Mouse (Mus musculus): ENCODE data around the gene Pxylp1. TPM values are rescaled to one million over a fixed set of nuclear protein-coding genes. Genes with fewer than 3 reads are reported as not detected.

Gene Pxylp1
- polyA plus RNA-seq, 1 experiment, result 1.2 TPM

DNA sequence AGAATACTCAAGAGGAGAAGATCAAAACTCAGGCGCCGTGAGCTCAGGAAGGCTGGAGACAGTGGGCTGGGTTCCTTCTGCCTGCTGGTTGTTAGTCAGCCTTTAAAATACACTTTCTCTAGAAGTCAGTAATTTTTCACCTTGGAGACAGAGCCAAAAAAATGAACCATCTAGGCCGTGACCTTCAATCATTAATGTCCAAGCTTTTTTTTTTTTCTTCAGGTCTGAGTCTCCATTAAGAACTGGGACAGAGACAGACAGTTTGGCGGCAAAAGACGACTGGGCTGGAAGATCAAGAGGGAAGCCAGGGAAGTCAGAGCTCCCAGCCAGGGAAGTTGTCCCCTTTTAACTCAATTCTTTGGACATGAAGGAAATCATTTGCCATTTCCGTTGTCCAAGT, 10.6 kb downstream of the Pxylp1 start:
- Histone ChIP-seq H3K4me1 (ENCODE audit: control insufficient read depth, insufficient read depth, insufficient read length, low read length) (peaks cover 12% of the 10 kb centered on the region), H3K27ac (replicated peaks; ENCODE audit: low read depth, low read length) (no peak overlapping the region), H3K4me3 (ENCODE audit: insufficient read depth, low read depth, low read length) (no peak overlapping the region)

DNA sequence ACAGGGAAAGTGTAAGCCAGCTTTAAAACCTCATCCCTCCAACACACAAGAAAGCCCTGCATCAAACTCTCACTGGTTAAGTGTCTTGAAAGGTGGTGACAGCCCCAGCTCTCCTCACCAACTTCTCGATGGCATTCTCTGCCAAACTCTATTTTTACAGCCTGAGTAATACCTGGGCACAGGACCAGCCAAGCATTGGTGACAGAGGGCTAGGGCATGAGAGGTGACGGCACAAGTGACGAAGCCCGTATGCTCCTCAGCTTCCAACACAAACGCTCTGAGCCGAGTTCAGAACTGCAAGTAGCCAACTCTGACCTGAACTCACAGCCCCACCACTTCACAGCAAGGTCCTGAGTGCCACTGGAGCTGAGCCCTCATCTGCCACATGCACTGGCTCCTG, 13.4 kb downstream of the Pxylp1 start:
- Histone ChIP-seq H3K4me1 (ENCODE audit: control insufficient read depth, insufficient read depth, insufficient read length, low read length) (peaks cover 12% of the 10 kb centered on the region), H3K27ac (replicated peaks; ENCODE audit: low read depth, low read length) (no peak overlapping the region), H3K4me3 (ENCODE audit: insufficient read depth, low read depth, low read length) (no peak overlapping the region)

DNA sequence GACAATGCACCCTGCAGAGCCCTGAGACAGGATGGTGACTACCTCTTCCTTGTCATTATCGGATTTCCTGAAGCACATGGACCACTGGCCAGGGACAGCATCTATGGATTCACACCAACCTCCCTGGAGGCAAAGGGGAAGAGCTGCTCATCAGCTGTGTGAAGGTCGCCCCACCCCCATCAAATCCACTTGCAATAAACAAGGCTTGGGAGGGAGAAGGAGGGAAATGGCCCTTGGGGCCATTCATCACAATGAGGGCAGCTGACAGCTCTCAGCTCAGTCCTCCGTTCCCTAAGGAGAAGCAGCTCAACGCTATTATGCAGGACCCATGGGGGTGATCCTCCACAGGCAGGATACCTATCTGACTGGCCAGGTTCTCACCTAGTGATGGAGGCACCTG, 14.0 kb downstream of the Pxylp1 start:
- peaks cover 12% of the 10 kb centered on the region for H3K4me1 ChIP-seq (ENCODE audit: control insufficient read depth, insufficient read depth, insufficient read length, low read length)
- H3K27ac ChIP-seq (replicated peaks; ENCODE audit: low read depth, low read length), result no peak overlapping the region
- H3K4me3 ChIP-seq (ENCODE audit: insufficient read depth, low read depth, low read length), result no peak overlapping the region

DNA sequence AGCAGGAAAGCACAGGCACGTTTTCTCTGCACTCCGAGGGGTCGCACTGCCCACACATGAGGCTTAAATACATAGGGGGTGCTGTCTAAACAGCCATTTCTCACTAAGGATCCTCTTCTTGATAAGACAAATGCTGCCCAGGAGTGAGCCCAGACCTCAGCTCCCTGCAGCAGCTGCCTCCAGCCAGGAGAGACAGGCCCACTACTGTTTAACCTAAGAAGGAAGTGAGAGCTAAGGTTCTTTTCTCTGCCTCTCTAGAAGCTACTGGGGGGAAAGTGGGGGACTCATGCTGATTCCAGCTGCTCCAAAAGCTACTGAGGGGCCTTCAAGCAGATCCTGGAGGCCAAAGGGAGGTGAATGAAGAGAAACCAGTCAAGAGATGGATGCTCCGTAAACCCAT, 16.8 kb downstream of the Pxylp1 start:
- Histone ChIP-seq H3K4me3 (ENCODE audit: insufficient read depth, low read depth, low read length) (no peak overlapping the region), H3K27ac (replicated peaks; ENCODE audit: low read depth, low read length) (no peak overlapping the region), H3K4me1 (ENCODE audit: control insufficient read depth, insufficient read depth, insufficient read length, low read length) (peaks cover 6% of the 10 kb centered on the region)

DNA sequence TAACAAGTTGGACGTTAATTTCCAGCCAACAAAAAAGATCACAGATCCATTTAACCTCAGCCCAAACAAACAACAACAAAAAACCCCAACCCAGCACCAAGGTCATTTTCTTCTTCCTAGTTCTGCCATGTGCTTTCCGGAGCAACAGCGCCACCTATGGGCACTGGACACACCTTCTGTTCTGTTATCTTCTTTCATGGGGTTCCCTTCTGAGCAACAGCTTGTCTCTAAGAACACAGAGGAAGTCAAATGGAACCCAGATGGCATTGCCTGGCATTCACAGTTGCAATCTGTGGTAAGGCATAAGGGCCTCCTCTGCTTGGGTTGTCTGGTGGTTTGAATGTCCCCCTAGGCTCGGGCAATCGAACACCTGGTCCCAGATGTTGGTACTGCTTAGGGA, 19.4 kb downstream of the Pxylp1 start:
- Histone ChIP-seq H3K4me3 (ENCODE audit: insufficient read depth, low read depth, low read length) (no peak overlapping the region), H3K4me1 (ENCODE audit: control insufficient read depth, insufficient read depth, insufficient read length, low read length) (no peaks in the 10 kb centered on the region), H3K27ac (replicated peaks; ENCODE audit: low read depth, low read length) (no peak overlapping the region)

DNA sequence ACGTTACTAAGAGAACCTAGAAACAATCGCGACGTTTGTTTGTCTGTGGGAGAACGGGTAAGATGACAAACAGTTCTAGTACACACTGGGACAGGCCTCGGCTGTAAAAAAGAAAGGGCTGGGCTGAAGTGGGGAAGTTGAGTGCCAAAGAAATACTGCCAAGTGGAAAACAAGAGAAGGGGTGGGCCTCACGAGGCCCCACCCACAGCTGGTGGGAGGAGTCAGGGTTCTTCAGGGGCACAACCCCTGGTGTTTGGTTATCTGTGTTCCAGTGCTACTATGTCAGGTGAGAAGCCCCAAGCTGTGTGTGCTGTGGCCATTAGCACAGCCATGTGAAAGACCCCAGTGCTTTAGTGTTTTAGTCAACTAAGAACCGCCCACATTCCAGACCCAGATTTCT, 22.4 kb downstream of the Pxylp1 start:
- Histone ChIP-seq H3K4me3 (ENCODE audit: insufficient read depth, low read depth, low read length) (no peak overlapping the region), H3K4me1 (ENCODE audit: control insufficient read depth, insufficient read depth, insufficient read length, low read length) (no peaks in the 10 kb centered on the region), H3K27ac (replicated peaks; ENCODE audit: low read depth, low read length) (no peak overlapping the region)

DNA sequence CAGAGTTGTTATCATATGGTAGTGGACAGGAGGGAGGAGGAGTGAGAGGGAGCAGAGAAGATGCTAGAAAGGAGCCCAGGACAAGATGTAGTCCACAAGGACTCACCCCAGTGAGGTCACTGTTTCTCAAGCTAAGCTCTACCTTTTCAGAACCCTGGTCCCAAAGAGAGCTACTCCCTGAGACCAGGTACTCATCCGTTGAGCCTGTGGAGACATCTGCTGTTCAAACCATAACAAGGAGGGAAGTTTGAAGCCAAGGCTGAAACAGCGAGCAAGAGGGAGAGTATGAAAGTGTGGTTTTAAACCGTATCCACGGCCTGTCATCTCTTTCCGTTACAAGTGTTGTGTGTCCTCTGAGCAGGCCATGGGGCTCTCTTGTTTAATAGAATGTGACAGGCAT, 22.9 kb downstream of the Pxylp1 start:
- Histone ChIP-seq H3K4me1 (ENCODE audit: control insufficient read depth, insufficient read depth, insufficient read length, low read length) (no peaks in the 10 kb centered on the region), H3K27ac (replicated peaks; ENCODE audit: low read depth, low read length) (no peak overlapping the region), H3K4me3 (ENCODE audit: insufficient read depth, low read depth, low read length) (no peak overlapping the region)

DNA sequence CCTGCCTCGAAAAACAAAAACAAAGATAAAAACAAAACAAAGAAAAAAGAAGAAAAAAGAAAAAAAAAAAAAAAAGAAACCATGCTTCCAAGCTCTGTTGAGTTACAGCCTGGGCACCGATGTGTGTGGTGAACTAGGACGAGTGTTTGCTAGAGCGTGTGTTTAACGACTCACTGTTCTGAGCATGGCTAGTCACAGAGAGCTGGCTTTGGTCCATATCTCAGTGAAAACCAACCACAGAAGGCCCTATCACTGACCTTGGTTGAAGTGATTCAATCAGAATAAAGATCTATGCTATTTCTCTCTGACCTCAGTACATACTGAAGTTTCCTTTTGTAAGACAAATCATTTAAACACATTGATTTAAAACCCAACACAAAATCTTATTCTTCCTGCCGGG, 23.9 kb downstream of the Pxylp1 start:
- Histone ChIP-seq H3K4me1 (ENCODE audit: control insufficient read depth, insufficient read depth, insufficient read length, low read length) (no peaks in the 10 kb centered on the region), H3K27ac (replicated peaks; ENCODE audit: low read depth, low read length) (no peak overlapping the region), H3K4me3 (ENCODE audit: insufficient read depth, low read depth, low read length) (no peak overlapping the region)

DNA sequence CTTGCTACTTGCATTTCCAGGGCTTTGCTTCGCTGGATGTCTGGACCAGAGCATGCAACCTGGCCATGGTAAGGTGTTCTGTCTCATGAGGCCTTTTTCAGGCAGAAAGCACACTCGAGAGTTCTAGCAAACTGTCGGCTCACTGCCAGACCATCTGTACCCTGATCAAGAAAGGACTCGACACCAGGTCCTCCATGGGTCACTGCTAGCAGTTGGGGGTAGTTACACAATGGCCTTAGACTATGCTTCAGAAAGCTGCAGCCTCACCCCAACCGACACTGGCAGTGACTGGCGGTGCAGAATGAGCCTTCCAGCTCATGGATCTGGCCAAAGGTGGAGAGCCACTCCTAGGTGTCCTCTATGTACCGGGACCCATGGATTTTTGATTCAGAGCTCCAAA, 25.3 kb downstream of the Pxylp1 start:
- Histone ChIP-seq H3K4me1 (ENCODE audit: control insufficient read depth, insufficient read depth, insufficient read length, low read length) (no peaks in the 10 kb centered on the region), H3K4me3 (ENCODE audit: insufficient read depth, low read depth, low read length) (no peak overlapping the region), H3K27ac (replicated peaks; ENCODE audit: low read depth, low read length) (no peak overlapping the region)

DNA sequence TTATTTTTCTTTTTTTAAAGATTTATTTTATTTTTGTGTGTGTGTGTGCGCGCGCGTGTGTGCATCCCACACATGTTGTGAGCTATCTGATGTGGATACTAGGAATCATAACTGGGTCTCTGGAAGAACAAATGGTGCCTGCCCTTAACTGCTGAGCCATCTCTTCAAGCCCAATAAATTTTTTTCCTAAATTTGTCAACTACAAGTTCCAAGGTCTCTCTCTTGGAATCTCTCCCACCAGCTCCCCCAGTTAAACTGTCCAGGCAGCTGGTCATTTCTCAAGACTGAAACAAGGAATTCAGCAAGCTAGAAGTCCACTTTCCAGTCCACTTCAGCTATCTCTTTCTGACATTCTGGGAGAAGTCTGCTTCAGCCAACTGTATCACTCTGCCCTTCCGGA, 26.3 kb downstream of the Pxylp1 start:
- Histone ChIP-seq H3K4me1 (ENCODE audit: control insufficient read depth, insufficient read depth, insufficient read length, low read length) (no peaks in the 10 kb centered on the region), H3K4me3 (ENCODE audit: insufficient read depth, low read depth, low read length) (no peak overlapping the region), H3K27ac (replicated peaks; ENCODE audit: low read depth, low read length) (no peak overlapping the region)

DNA sequence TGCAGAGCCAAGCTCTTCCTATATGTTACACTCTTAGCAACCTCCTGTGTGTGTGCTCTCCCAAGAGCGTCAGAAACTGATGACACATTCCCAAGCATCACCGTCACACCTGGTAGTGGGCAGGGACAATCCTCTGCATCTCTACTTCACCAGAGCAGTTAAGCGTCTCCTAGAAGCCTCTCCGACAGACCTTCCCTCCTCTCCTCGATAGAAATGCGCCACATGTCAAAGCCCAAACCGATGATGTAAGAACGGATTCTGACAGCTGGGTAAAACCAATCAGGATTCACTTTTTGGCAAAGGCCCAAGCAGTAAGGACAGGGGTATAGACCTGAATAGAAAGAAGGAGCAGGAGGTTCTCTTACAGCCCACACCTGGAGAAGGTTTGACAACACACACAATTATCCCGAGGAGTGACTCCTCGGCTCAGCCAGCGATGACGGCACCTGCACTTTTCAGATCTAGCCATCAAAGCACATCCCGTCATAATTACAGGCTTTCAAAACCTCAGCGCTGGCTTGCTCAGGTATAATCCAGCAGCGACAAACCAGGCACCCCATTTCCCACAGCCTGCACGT, 26.9 kb downstream of the Pxylp1 start:
- no peak overlapping the region for H3K27ac ChIP-seq (replicated peaks; ENCODE audit: low read depth, low read length)
- no peak overlapping the region for H3K4me3 ChIP-seq (ENCODE audit: insufficient read depth, low read depth, low read length)
- H3K4me1 ChIP-seq (ENCODE audit: control insufficient read depth, insufficient read depth, insufficient read length, low read length), result no peaks in the 10 kb centered on the region

DNA sequence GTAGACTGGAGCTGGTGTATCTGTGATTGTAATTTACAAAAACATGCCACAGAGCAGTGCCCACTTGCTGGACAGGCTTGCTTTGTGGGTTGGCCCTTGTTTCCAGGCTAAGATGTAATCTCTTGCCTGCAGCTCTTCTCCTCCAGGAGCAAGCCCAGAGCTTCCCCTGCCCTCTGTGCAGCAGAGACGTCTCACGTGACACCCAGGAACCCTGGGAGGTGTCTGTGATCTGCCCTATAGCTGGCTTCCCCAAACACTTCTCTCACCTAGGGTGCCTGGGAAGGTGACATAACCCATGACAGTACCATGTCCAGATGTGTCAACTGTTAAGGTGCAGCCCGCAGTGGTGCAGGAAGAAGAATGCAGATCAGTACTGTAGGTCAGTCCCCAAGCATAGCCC, 28.9 kb downstream of the Pxylp1 start:
- Histone ChIP-seq H3K4me1 (ENCODE audit: control insufficient read depth, insufficient read depth, insufficient read length, low read length) (no peaks in the 10 kb centered on the region), H3K27ac (replicated peaks; ENCODE audit: low read depth, low read length) (no peak overlapping the region), H3K4me3 (ENCODE audit: insufficient read depth, low read depth, low read length) (no peak overlapping the region)

DNA sequence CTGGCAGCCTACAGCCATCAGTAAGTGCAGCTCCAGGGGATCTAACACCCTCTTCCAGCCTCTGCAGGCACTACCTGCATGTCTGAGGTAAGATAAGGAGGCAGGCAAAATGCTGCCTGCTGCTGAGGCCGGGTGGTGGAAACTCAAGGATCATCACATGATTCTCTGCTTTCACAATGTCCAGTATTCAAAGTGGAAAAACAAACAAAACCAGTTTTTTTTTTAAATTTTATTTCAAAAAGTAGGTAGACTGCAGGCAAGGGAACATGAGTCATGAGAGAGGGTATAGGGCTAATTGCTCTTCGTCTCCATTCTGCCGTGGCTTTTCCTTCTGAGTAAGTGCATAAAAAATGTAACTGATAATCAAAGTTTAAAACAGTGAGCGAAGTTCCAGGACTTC, 29.6 kb downstream of the Pxylp1 start:
- Histone ChIP-seq H3K4me3 (ENCODE audit: insufficient read depth, low read depth, low read length) (no peak overlapping the region), H3K4me1 (ENCODE audit: control insufficient read depth, insufficient read depth, insufficient read length, low read length) (no peaks in the 10 kb centered on the region), H3K27ac (replicated peaks; ENCODE audit: low read depth, low read length) (no peak overlapping the region)

DNA sequence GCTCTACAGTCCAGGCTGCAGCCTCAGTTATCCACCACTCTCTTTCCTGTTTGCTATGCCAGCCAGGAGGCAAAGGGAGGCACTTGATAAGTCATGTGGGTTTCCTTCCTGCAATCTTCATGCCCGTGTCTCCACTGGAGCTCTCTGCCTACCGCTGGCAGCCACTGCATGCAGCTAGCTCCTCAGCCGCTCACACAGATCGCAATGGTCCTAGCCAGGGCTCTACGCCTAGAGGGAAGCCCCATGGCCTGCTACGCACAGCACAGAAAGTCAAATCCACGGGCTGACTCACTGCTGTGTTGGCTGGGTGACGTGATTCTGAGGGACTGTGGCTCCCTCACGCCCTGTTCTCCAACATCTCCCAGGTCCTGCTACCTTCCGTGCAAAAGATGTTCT, 31.4 kb downstream of the Pxylp1 start:
- H3K4me1 ChIP-seq (ENCODE audit: control insufficient read depth, insufficient read depth, insufficient read length, low read length), result no peaks in the 10 kb centered on the region
- H3K4me3 ChIP-seq (ENCODE audit: insufficient read depth, low read depth, low read length), result no peak overlapping the region
- H3K27ac ChIP-seq (replicated peaks; ENCODE audit: low read depth, low read length), result no peak overlapping the region

DNA sequence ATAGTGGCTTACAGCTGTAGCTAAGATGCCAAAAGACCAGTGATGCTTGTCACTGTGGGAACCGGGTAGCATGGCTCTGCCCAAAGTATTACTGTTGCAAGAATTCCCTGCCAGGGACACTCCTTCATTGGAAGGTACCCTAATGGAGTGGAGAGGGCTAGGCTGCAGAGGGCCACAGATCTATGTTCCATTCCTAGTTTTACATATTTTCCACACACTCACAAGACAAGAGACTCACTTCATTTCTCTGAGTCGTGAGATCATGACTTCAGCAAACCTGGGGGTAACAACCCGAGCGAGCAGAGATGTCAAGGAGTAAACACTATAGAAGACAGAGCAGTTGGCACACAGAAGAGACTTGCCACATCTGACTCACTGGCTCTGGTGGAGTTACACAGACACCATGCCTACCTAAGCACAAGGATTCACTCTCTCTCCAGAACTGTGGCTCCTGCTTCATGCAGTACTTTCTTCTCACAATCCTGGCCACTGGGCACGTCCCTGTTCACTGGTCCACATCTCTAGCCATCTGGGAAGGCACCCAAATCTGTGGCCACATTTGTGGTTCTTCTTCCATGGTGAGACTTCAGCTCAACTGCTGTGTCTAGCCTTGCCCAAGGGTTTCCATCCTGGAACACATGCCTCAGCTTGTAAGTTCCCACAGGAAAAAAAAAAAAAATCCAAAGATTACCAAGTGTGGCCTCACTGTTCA, 31.9 kb downstream of the Pxylp1 start:
- Histone ChIP-seq H3K4me3 (ENCODE audit: insufficient read depth, low read depth, low read length) (no peak overlapping the region), H3K4me1 (ENCODE audit: control insufficient read depth, insufficient read depth, insufficient read length, low read length) (no peaks in the 10 kb centered on the region), H3K27ac (replicated peaks; ENCODE audit: low read depth, low read length) (no peak overlapping the region)

DNA sequence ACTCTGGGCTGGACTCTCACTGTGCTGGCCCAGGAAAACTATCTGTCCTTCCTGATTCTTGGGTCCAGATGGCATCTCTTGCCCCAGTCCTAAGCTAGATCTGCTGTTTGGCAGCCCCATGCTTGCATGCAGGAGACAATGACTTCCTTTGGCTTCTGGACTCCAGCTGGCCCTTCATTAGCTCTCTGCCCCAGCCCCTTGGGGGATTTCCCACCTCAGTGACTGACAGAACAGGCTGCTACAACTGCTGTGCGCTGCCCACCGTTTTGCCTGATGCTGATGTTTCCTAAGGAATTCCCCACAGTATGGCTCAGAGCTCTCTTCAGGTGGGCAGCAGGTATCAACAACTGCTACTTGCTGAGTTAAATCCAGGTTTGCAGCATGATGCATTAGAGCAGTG, 33.4 kb downstream of the Pxylp1 start:
- H3K4me3 ChIP-seq (ENCODE audit: insufficient read depth, low read depth, low read length), result no peak overlapping the region
- H3K27ac ChIP-seq (replicated peaks; ENCODE audit: low read depth, low read length), result no peak overlapping the region
- no peaks in the 10 kb centered on the region for H3K4me1 ChIP-seq (ENCODE audit: control insufficient read depth, insufficient read depth, insufficient read length, low read length)
